ENCODE assay signal across 10 mouse cellular contexts in the genomic region with DNA sequence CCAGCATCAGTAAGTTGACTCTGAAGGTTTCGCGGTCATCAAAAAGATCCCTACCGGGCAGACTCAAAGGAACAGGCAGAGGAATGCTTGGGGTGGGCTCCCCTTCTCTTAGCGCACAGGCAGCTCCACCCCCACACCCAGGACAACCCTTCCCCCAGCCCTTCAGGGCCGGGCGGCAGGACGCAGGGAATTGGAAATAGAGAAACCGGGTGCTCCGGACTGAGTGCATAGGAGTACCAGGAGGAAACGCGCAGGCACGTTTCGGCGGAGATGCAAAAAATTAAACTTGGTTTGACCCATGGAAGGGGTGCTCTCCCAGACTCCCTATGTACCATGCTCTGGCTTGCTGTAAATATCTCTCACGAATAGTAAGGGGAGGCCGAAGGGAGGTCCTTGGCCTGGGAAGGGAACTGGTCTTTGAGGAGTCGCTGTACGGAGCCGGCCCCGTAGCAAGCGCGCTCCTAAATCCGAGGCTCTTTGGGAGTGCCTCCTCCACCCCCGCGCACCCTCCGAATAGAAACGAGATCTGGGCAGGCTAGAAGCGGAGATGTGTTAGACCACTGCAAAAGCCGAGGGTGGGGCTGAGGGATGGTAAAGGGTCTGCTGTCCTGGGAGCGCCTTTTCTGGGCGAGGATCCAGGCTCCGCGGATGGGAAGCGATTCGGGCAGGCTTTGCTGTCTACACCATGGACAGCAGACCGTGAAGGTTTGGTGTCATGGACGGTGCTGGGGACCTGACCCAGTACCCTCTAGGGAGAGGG. TPM values are rescaled to one million over a fixed set of nuclear protein-coding genes. Genes with fewer than 3 reads are reported as not detected.
DNase-seq lines count a peak whose midpoint lies in the region; ATAC-seq and TF ChIP-seq lines count a peak whose summit lies in the region.
"Had no signal": no experiment of that assay in that cellular context is flagged by ENCODE, and none has a peak within 500 bp of the region (broad histone marks: within the 10 kb centered on the region; RNA-seq: fewer than 3 reads in every experiment).

No protein-coding gene starts in this region.

- no peak for ATAC-seq in kidney, postnatal 0 days (replicated peaks; ENCODE audit: low FRiP score, low read depth)
- ATAC-seq in forebrain, postnatal 0 days = peak; percentile 3; the same call in 1 of the 2 replicates

- no peak for TF ChIP-seq CTCF in kidney, postnatal 0 days (IDR thresholded peaks at IDR 0.05; ENCODE audit: low read depth)
- no peak for TF ChIP-seq CTCF in forebrain, postnatal 0 days (IDR thresholded peaks at IDR 0.05; ENCODE audit: low read depth)

- no peaks in the 10 kb centered on the region for H3K9me3 ChIP-seq in kidney, postnatal 0 days (replicated peaks; ENCODE audit: low read length)
- H3K9me3 ChIP-seq in forebrain, postnatal 0 days (ENCODE audit: low read length) = no peaks in the 10 kb centered on the region

- peaks cover 24% of the 10 kb centered on the region for H3K4me1 ChIP-seq in kidney, postnatal 0 days (replicated peaks; ENCODE audit: insufficient read depth, low read length)
- H3K4me1 ChIP-seq in forebrain, postnatal 0 days (ENCODE audit: insufficient read depth) = peaks cover 25% of the 10 kb centered on the region

- no peak for DNase-seq in kidney, postnatal 0 days (ENCODE audit: low spot score)
- DNase-seq in kidney, postnatal 14 days = no peak
- DNase-seq in forebrain, postnatal 0 days = peak; percentile 73
- peak; percentile 60 to 83 for DNase-seq in left cerebral cortex, adult 8-10 months (ENCODE audit: low spot score in 2 of 2)
- peak; percentile 87 for DNase-seq in right cerebral cortex, adult 18-20 months
- DNase-seq in spleen, postnatal 14 days (ENCODE audit: low spot score in 2 of 2) = no peak
- DNase-seq in kidney, adult 11 months = no peak
- DNase-seq in heart, postnatal 10 days = no peak

- intact Hi-C loops in heart, postnatal 10 days (cut with DNase I) = no loop called here

- no peak overlapping the region for H3K27ac ChIP-seq in kidney, postnatal 0 days
- H3K27ac ChIP-seq in forebrain, postnatal 0 days (ENCODE audit: low read depth, low read length) = peak overlapping the region; percentile 99

- no peaks in the 10 kb centered on the region for H3K36me3 ChIP-seq in kidney, postnatal 0 days (ENCODE audit: insufficient read depth, low read length)
- peaks cover 6% of the 10 kb centered on the region for H3K36me3 ChIP-seq in forebrain, postnatal 0 days (ENCODE audit: insufficient read depth)
- H3K36me3 ChIP-seq: G1E had no signal

- WGBS in kidney, postnatal 0 days = under 1% methylated on average over 36 of the region's 37 CpGs
- 3% methylated on average over 37 of the region's 37 CpGs for WGBS in forebrain, postnatal 0 days

- peaks cover 64% of the 10 kb centered on the region for H3K27me3 ChIP-seq in kidney, postnatal 0 days (ENCODE audit: insufficient read depth, low read length)
- H3K27me3 ChIP-seq in forebrain, postnatal 0 days (ENCODE audit: insufficient read depth, low read length) = no peaks in the 10 kb centered on the region; the same call in none of the 2 replicates

- H3K4me3 ChIP-seq in kidney, postnatal 0 days (replicated peaks; ENCODE audit: low read depth, low read length) = peak overlapping the region; percentile 11; the same call in 1 of the 2 replicates
- peak overlapping the region; percentile 79 for H3K4me3 ChIP-seq in forebrain, postnatal 0 days (ENCODE audit: low read depth, low read length)

- peak overlapping the region; percentile 41 for H3K4me2 ChIP-seq in kidney, postnatal 0 days (ENCODE audit: low read length)
- peak overlapping the region; percentile 61 for H3K4me2 ChIP-seq in forebrain, postnatal 0 days (ENCODE audit: low read depth)

- no peak overlapping the region for H3K9ac ChIP-seq in kidney, postnatal 0 days (ENCODE audit: low read depth, low read length)
- peak overlapping the region; percentile 99 for H3K9ac ChIP-seq in forebrain, postnatal 0 days

RNA-seq across cellular contexts. Expression of a gene that starts 29.5 kb away (rescaled TPM):
- 50.0 and 55.5 TPM in 2 replicates for polyA plus RNA-seq in kidney, postnatal 0 days (2015; fragmentation: Nextera tagmentation; extraction: Ambion mirVana)
- 26.0 and 31.2 TPM in 2 replicates for total RNA-seq in forebrain, postnatal 0 days (2014; rRNA removed)
- 49.9 and 51.7 TPM in 2 replicates for polyA plus RNA-seq in forebrain, postnatal 0 days (2015; fragmentation: Nextera tagmentation; extraction: Ambion mirVana)
- total RNA-seq in left cerebral cortex, adult 8-10 months (2022) = 10 to 100 TPM; 50.1 to 54.1 (median 52.4) TPM
- 10 to 100 TPM; 46.6 to 46.9 TPM for total RNA-seq in heart, postnatal 10 days (2021)

RNA-seq across cellular contexts. Expression of a gene that starts 37.6 kb away (rescaled TPM):
- polyA plus RNA-seq in kidney, postnatal 0 days (2015; fragmentation: Nextera tagmentation; extraction: Ambion mirVana) = not detected in 2 replicates
- total RNA-seq in forebrain, postnatal 0 days (2014; rRNA removed) = 0.38 TPM in 1 of 2 replicates, not detected in the other
- polyA plus RNA-seq in forebrain, postnatal 0 days (2015; fragmentation: Nextera tagmentation; extraction: Ambion mirVana) = 0.13 and 0.24 TPM in 2 replicates
- total RNA-seq in left cerebral cortex, adult 8-10 months (2022) = not detected
- total RNA-seq in heart, postnatal 10 days (2021) = not detected
- total RNA-seq: G1E had no signal
- polyA plus RNA-seq: G1E; heart, embryonic 14.5 days had no signal

Comparison
In these comparisons a context has a peak if more than half of its experiments do, and no peak if none do; other contexts are left out.
1. DNase-seq: peak in forebrain, postnatal 0 days (single experiment), left cerebral cortex, adult 8-10 months (2 of 2) and right cerebral cortex, adult 18-20 months (single experiment); none in kidney, postnatal 0 days (single experiment), kidney, postnatal 14 days (single experiment), spleen, postnatal 14 days (0 of 2), kidney, adult 11 months (single experiment) and heart, postnatal 10 days (0 of 2).